Mouse (Mus musculus) cerebellum, adult 2 months (tissue): ENCODE measurements around the gene Taar8b.
"Not testable (repeated sequence)": the region's sequence is repeated elsewhere in the genome, so short reads cannot be mapped to it uniquely, and the experiment has no call there.

Experiments
- CTCF ChIP-seq: fragments of 200-500 bp; IDR thresholded peaks from 2 replicates; pipeline ENCODE4 v1.5.1; 2011; ENCODE audit warnings: low read depth, mild to moderate bottlenecking, control low read depth, low read length, moderate library complexity, borderline replicate concordance; ENCODE audit not compliant: insufficient read depth
- POLR2A ChIP-seq: fragments of 200-500 bp; IDR thresholded peaks from 2 replicates; pipeline ENCODE4 v1.6.1; 2011; ENCODE audit warnings: low read length, control low read depth, borderline replicate concordance; ENCODE audit not compliant: insufficient read depth

- TF ChIP-seq CTCF, POLR2A: not testable (repeated sequence)
Measured at GRCm38 (mm10) chr10:24097010-24097409, 4.9 kb upstream of the Taar8b start.
